Mouse (Mus musculus) intestine, embryonic 15.5 days (tissue): ENCODE data around the gene Ankrd54. TPM values are rescaled to one million over a fixed set of nuclear protein-coding genes. Genes with fewer than 3 reads are reported as not detected.

Source experiments
- ATAC-seq: fragments of 200-750 bp; cut with Nextera tagmentation; 2 replicates; pipeline ENCODE4 v1.8.0; 2017; ENCODE audit warnings: moderate TSS enrichment, moderate library complexity
- H3K27ac ChIP-seq: fragments of 300-500 bp; sonication (generic); 2 replicates; pipeline ENCODE4 v1.5.1; 2015; ENCODE audit warnings: mild to moderate bottlenecking, inconsistent platforms
- H3K27me3 ChIP-seq: fragments of 300-500 bp; sonication (generic); replicated peaks from 2 replicates; pipeline ENCODE4 v1.6.1; 2015; ENCODE audit warnings: inconsistent platforms
- H3K36me3 ChIP-seq: fragments of 300-500 bp; sonication (generic); 2 replicates; pipeline ENCODE4 v1.6.1; 2015; ENCODE audit warnings: inconsistent platforms
- H3K4me1 ChIP-seq: fragments of 300-500 bp; sonication (generic); replicated peaks from 2 replicates; pipeline ENCODE4 v1.6.1; 2015; ENCODE audit warnings: inconsistent platforms
- H3K4me2 ChIP-seq: fragments of 300-500 bp; sonication (generic); replicated peaks from 2 replicates; pipeline ENCODE4 v1.6.1; 2015; ENCODE audit warnings: mild to moderate bottlenecking, inconsistent platforms
- H3K4me3 ChIP-seq: fragments of 300-500 bp; sonication (generic); replicated peaks from 2 replicates; pipeline ENCODE4 v1.5.1; 2015; ENCODE audit warnings: inconsistent platforms
- H3K9ac ChIP-seq: fragments of 300-500 bp; sonication (generic); 2 replicates; pipeline ENCODE4 v1.6.1; 2015; ENCODE audit warnings: inconsistent platforms
- H3K9me3 ChIP-seq: fragments of 300-500 bp; sonication (generic); 2 replicates; pipeline ENCODE4 v1.6.1; 2016; ENCODE audit warnings: inconsistent platforms
- WGBS: fragments of 180-500 bp; shearing (Covaris S2); methylation state at CpG from one replicate; pipeline ENCODE4 v1.1.7; 2015; 5-methylcytosine and 5-hydroxymethylcytosine counted together
- polyA plus RNA-seq: library from polyadenylated mRNA; unstranded; fragments of >200 nt; fragmentation: Nextera tagmentation; extraction: Ambion mirVana; gene quantifications from 2 replicates; pipeline ENCODE4 v1.2.1, GENCODE M21; 2015

The Ankrd54 gene
- polyA plus RNA-seq, 1 experiment from 2014 or later, result 53.5 TPM

- Histone ChIP-seq H3K27ac (peak overlapping the region; percentile 70; the same call in 1 of the 2 replicates), H3K27me3 (no peaks in the 10 kb centered on the region), H3K9ac (no peak overlapping the region), H3K4me2 (no peak overlapping the region), H3K4me1 (peaks cover 11% of the 10 kb centered on the region), H3K9me3 (no peaks in the 10 kb centered on the region), H3K4me3 (no peak overlapping the region), H3K36me3 (peaks cover 43% of the 10 kb centered on the region)
- 81% methylated on average over 2 of the region's 2 CpGs for WGBS
- no peak for ATAC-seq
Observed at GRCm38 (mm10) chr15:79052366-79052765, 10.3 kb downstream of the Ankrd54 start.

GRCm38 (mm10) chr15:79051461-79052360 is 11.0 kb downstream of the Ankrd54 start:
- H3K9ac ChIP-seq, result 0 out of 2 replicates have a peak overlapping the region, but pooled peaks have one; percentile 6
- peak; percentile 89 for ATAC-seq
- 59% methylated on average over 13 of the region's 13 CpGs for WGBS
- no peaks in the 10 kb centered on the region for H3K27me3 ChIP-seq
- peak overlapping the region; percentile 70 for H3K27ac ChIP-seq
- peaks cover 39% of the 10 kb centered on the region for H3K36me3 ChIP-seq
- peak overlapping the region; percentile 10; the same call in 1 of the 2 replicates for H3K4me2 ChIP-seq
- no peaks in the 10 kb centered on the region for H3K9me3 ChIP-seq
- peaks cover 11% of the 10 kb centered on the region for H3K4me1 ChIP-seq
- no peak overlapping the region for H3K4me3 ChIP-seq

GRCm38 (mm10) chr15:79050964-79051363 is 11.7 kb downstream of the Ankrd54 start:
- peak overlapping the region; percentile 10; the same call in 1 of the 2 replicates for H3K4me2 ChIP-seq
- peak overlapping the region; percentile 70 for H3K27ac ChIP-seq
- peaks cover 31% of the 10 kb centered on the region for H3K36me3 ChIP-seq
- H3K27me3 ChIP-seq, result no peaks in the 10 kb centered on the region
- 77% methylated on average over 2 of the region's 2 CpGs for WGBS
- peaks cover 11% of the 10 kb centered on the region for H3K4me1 ChIP-seq
- peak; percentile 11; the same call in 1 of the 2 replicates for ATAC-seq
- 0 out of 2 replicates have a peak overlapping the region, but pooled peaks have one; percentile 6 for H3K9ac ChIP-seq
- H3K9me3 ChIP-seq, result no peaks in the 10 kb centered on the region
- no peak overlapping the region for H3K4me3 ChIP-seq

- peaks cover 14% of the 10 kb centered on the region for H3K4me1 ChIP-seq
- H3K27ac ChIP-seq, result peak overlapping the region; percentile 70; the same call in 1 of the 2 replicates
- H3K27me3 ChIP-seq, result no peaks in the 10 kb centered on the region
- ATAC-seq, result peak; percentile 16
- no peaks in the 10 kb centered on the region for H3K9me3 ChIP-seq
- H3K4me2 ChIP-seq, result no peak overlapping the region
- H3K9ac ChIP-seq, result no peak overlapping the region
- H3K36me3 ChIP-seq, result peaks cover 25% of the 10 kb centered on the region
- H3K4me3 ChIP-seq, result no peak overlapping the region
- 62% methylated on average over 9 of the region's 9 CpGs for WGBS
Observed at GRCm38 (mm10) chr15:79050160-79050845, 12.4 kb downstream of the Ankrd54 start.

- Histone ChIP-seq H3K9ac (no peak overlapping the region), H3K27ac (no peak overlapping the region), H3K4me2 (no peak overlapping the region), H3K4me3 (no peak overlapping the region), H3K4me1 (peaks cover 27% of the 10 kb centered on the region), H3K36me3 (peaks cover 5% of the 10 kb centered on the region), H3K9me3 (no peaks in the 10 kb centered on the region), H3K27me3 (peaks cover 5% of the 10 kb centered on the region; the same call in 1 of the 2 replicates)
- WGBS, result 49% methylated on average over 4 of the region's 4 CpGs
- ATAC-seq, result no peak
Observed at GRCm38 (mm10) chr15:79048186-79048585, 14.5 kb downstream of the Ankrd54 start.

GRCm38 (mm10) chr15:79044837-79045236 is 17.9 kb downstream of the Ankrd54 start:
- 12% methylated on average over 4 of the region's 4 CpGs for WGBS
- no peak overlapping the region for H3K4me3 ChIP-seq
- no peaks in the 10 kb centered on the region for H3K9me3 ChIP-seq
- peaks cover 28% of the 10 kb centered on the region for H3K27me3 ChIP-seq
- H3K36me3 ChIP-seq, result no peaks in the 10 kb centered on the region
- H3K4me2 ChIP-seq, result peak overlapping the region; percentile 15; the same call in 1 of the 2 replicates
- H3K9ac ChIP-seq, result no peak overlapping the region
- peaks cover 39% of the 10 kb centered on the region for H3K4me1 ChIP-seq
- ATAC-seq, result peak; percentile 83
- H3K27ac ChIP-seq, result peak overlapping the region; percentile 58

GRCm38 (mm10) chr15:79042721-79043491 is 19.8 kb downstream of the Ankrd54 start:
- Histone ChIP-seq H3K27me3 (peaks cover 28% of the 10 kb centered on the region), H3K4me2 (peak overlapping the region; percentile 98), H3K4me1 (peaks cover 50% of the 10 kb centered on the region), H3K9me3 (no peaks in the 10 kb centered on the region), H3K4me3 (peak overlapping the region; percentile 53), H3K27ac (0 out of 2 replicates have a peak overlapping the region, but pooled peaks have one; percentile 30), H3K36me3 (no peaks in the 10 kb centered on the region), H3K9ac (peak overlapping the region; percentile 62)
- under 1% methylated on average over 105 of the region's 105 CpGs for WGBS
- ATAC-seq, result 0 out of 2 replicates have a peak, but pooled peaks have one; percentile 7

GRCm38 (mm10) chr15:79041585-79041984 is 21.1 kb downstream of the Ankrd54 start, which contains the start of gene Galr3:
Gene Galr3, plus strand, starts transcription at chr15:79041885.
- H3K27me3 ChIP-seq, result peaks cover 28% of the 10 kb centered on the region
- peak within 1 kb of the TSS; percentile 79 for H3K27ac ChIP-seq
- 65% methylated on average over 6 of the region's 6 CpGs for WGBS
- peak within 1 kb of the TSS; percentile 53 for H3K4me3 ChIP-seq
- H3K4me1 ChIP-seq, result peaks cover 54% of the 10 kb centered on the region
- H3K9ac ChIP-seq, result peak within 1 kb of the TSS; percentile 62
- ATAC-seq, result no peak
- H3K4me2 ChIP-seq, result peak within 1 kb of the TSS; percentile 98
- no peaks in the 10 kb centered on the region for H3K36me3 ChIP-seq
- H3K9me3 ChIP-seq, result no peaks in the 10 kb centered on the region

GRCm38 (mm10) chr15:79040501-79041416 is 21.9 kb downstream of the Ankrd54 start:
- ATAC-seq, result peak; percentile 29

GRCm38 (mm10) chr15:79038853-79039252 is 23.8 kb downstream of the Ankrd54 start:
- peak overlapping the region; percentile 8; the same call in 1 of the 2 replicates for H3K9ac ChIP-seq
- H3K27ac ChIP-seq, result no peak overlapping the region
- no peak overlapping the region; the same call in 1 of the 2 replicates for H3K4me2 ChIP-seq
- H3K9me3 ChIP-seq, result no peaks in the 10 kb centered on the region
- no peaks in the 10 kb centered on the region for H3K36me3 ChIP-seq
- H3K27me3 ChIP-seq, result peaks cover 28% of the 10 kb centered on the region
- peak; percentile 72 for ATAC-seq
- WGBS, result 18% methylated on average over 7 of the region's 7 CpGs
- peaks cover 44% of the 10 kb centered on the region for H3K4me1 ChIP-seq
- H3K4me3 ChIP-seq, result no peak overlapping the region

More at GRCm38 (mm10) chr15:79040501-79041416, 21.9 kb downstream of the Ankrd54 start:
- H3K4me2 ChIP-seq, result peak overlapping the region; percentile 98
- H3K9ac ChIP-seq, result peak overlapping the region; percentile 41
- peak overlapping the region; percentile 79 for H3K27ac ChIP-seq
- peaks cover 28% of the 10 kb centered on the region for H3K27me3 ChIP-seq
- no peaks in the 10 kb centered on the region for H3K9me3 ChIP-seq
- peaks cover 54% of the 10 kb centered on the region for H3K4me1 ChIP-seq
- peak overlapping the region; percentile 38 for H3K4me3 ChIP-seq
- WGBS, result 15% methylated on average over 24 of the region's 24 CpGs
- H3K36me3 ChIP-seq, result no peaks in the 10 kb centered on the region
